ENCODE assay signal across 22 mouse cellular contexts in genomic region chr6:40052593-40052992, GRCm38 (mm10).
DNase-seq lines count a peak whose midpoint lies in the region; ATAC-seq and TF ChIP-seq lines count a peak whose summit lies in the region.
"Had no signal": no experiment of that assay in that cellular context is flagged by ENCODE, and none has a peak within 500 bp of the region (broad histone marks: within the 10 kb centered on the region; RNA-seq: fewer than 3 reads in every experiment).

No protein-coding gene starts in this region.

- 72% methylated on average over 1 of the region's 1 CpGs for WGBS in forebrain, embryonic 15.5 days
- WGBS in forebrain, embryonic 12.5 days, result 90% methylated on average over 1 of the region's 1 CpGs
- whole genome bisulfite sequencing in forebrain, postnatal 0 days, result 41% methylated on average over 1 of the region's 1 CpGs
- 71% methylated on average over 1 of the region's 1 CpGs for WGBS in forebrain, embryonic 11.5 days

- no peaks in the 10 kb centered on the region for H3K9me3 ChIP-seq in forebrain, embryonic 15.5 days
- H3K9me3 ChIP-seq in forebrain, embryonic 12.5 days, result no peaks in the 10 kb centered on the region
- no peaks in the 10 kb centered on the region for H3K9me3 ChIP-seq in forebrain, postnatal 0 days (ENCODE audit: low read length)
- no peaks in the 10 kb centered on the region for H3K9me3 ChIP-seq in forebrain, embryonic 11.5 days (ENCODE audit: control insufficient read depth, low read length)
- H3K9me3 ChIP-seq: embryonic facial prominence, embryonic 10.5 days; embryonic facial prominence, embryonic 12.5 days; G1E had no signal

- H3K4me3 ChIP-seq in forebrain, embryonic 15.5 days, result no peak overlapping the region
- H3K4me3 ChIP-seq in forebrain, embryonic 12.5 days (replicated peaks), result no peak overlapping the region
- H3K4me3 ChIP-seq in forebrain, postnatal 0 days (ENCODE audit: low read depth, low read length), result no peak overlapping the region
- H3K4me3 ChIP-seq in forebrain, embryonic 11.5 days (ENCODE audit: low read depth, low read length), result no peak overlapping the region
- H3K4me3 ChIP-seq: embryonic facial prominence, embryonic 10.5 days; embryonic facial prominence, embryonic 12.5 days had no signal

- H3K36me3 ChIP-seq in forebrain, embryonic 15.5 days, result no peaks in the 10 kb centered on the region
- no peaks in the 10 kb centered on the region for H3K36me3 ChIP-seq in forebrain, embryonic 12.5 days (replicated peaks)
- no peaks in the 10 kb centered on the region for H3K36me3 ChIP-seq in forebrain, postnatal 0 days (ENCODE audit: insufficient read depth)
- no peaks in the 10 kb centered on the region for H3K36me3 ChIP-seq in forebrain, embryonic 11.5 days (ENCODE audit: control insufficient read depth, insufficient read depth, low read length)
- H3K36me3 ChIP-seq: embryonic facial prominence, embryonic 10.5 days; embryonic facial prominence, embryonic 12.5 days; G1E had no signal

- H3K4me1 ChIP-seq in forebrain, embryonic 15.5 days, result peaks cover 17% of the 10 kb centered on the region
- peaks cover 17% of the 10 kb centered on the region for H3K4me1 ChIP-seq in forebrain, embryonic 12.5 days
- H3K4me1 ChIP-seq in forebrain, postnatal 0 days (ENCODE audit: insufficient read depth), result peaks cover 15% of the 10 kb centered on the region
- H3K4me1 ChIP-seq in forebrain, embryonic 11.5 days (replicated peaks; ENCODE audit: control insufficient read depth, insufficient read depth, low read length), result 0 out of 2 replicates have a peak, but pooled peaks cover 3% of the 10 kb centered on the region
- H3K4me1 ChIP-seq: embryonic facial prominence, embryonic 10.5 days; embryonic facial prominence, embryonic 12.5 days had no signal

- no peak overlapping the region for H3K9ac ChIP-seq in forebrain, embryonic 15.5 days (replicated peaks)
- no peak overlapping the region for H3K9ac ChIP-seq in forebrain, embryonic 12.5 days
- H3K9ac ChIP-seq in forebrain, postnatal 0 days, result no peak overlapping the region
- no peak overlapping the region for H3K9ac ChIP-seq in forebrain, embryonic 11.5 days (ENCODE audit: low read length)
- H3K9ac ChIP-seq: embryonic facial prominence, embryonic 12.5 days had no signal

- H3K4me2 ChIP-seq in forebrain, embryonic 15.5 days (replicated peaks), result no peak overlapping the region
- no peak overlapping the region for H3K4me2 ChIP-seq in forebrain, embryonic 12.5 days
- no peak overlapping the region for H3K4me2 ChIP-seq in forebrain, postnatal 0 days (ENCODE audit: low read depth)
- H3K4me2 ChIP-seq in forebrain, embryonic 11.5 days (ENCODE audit: low read depth, low read length, severe bottlenecking), result no peak overlapping the region
- H3K4me2 ChIP-seq: embryonic facial prominence, embryonic 12.5 days had no signal

- DNase-seq in forebrain, postnatal 0 days, result peak; percentile 72
- no peak for DNase-seq in forebrain, embryonic 11.5 days (ENCODE audit: low spot score)
- DNase-seq in brain, adult 2 months (ENCODE audit: low read depth, low spot score), result peak; percentile 40
- DNase-seq: adrenal gland, adult 8-10 months; adrenal gland, postnatal 14 days; adrenal gland, postnatal 36 days; B cell, adult 2 months; cerebellum, adult 11 months; cerebellum, adult 18-20 months; cerebellum, adult 8-10 months; cerebellum, adult 9-11 months; cerebellum, postnatal 14 days; cerebellum, postnatal 36 days had no signal

- TF ChIP-seq CTCF in forebrain, postnatal 0 days (IDR thresholded peaks at IDR 0.05; ENCODE audit: low read depth), result no peak

- ATAC-seq in forebrain, embryonic 15.5 days (replicated peaks), result peak; percentile 37; the same call in 1 of the 2 replicates
- no peak for ATAC-seq in forebrain, embryonic 12.5 days (ENCODE audit: low FRiP score)
- ATAC-seq in forebrain, postnatal 0 days, result peak; percentile 72
- no peak for ATAC-seq in forebrain, embryonic 11.5 days (replicated peaks; ENCODE audit: low FRiP score)
- ATAC-seq: activated CD4-positive, CD25-positive, alpha-beta regulatory T cell, adult 4 months; CD4-positive, CD25-positive, alpha-beta regulatory T cell, adult 4 months; forebrain, embryonic 14.5 days; Patski had no signal

- no peaks in the 10 kb centered on the region for H3K27me3 ChIP-seq in forebrain, embryonic 15.5 days
- H3K27me3 ChIP-seq in forebrain, embryonic 12.5 days, result no peaks in the 10 kb centered on the region
- H3K27me3 ChIP-seq in forebrain, postnatal 0 days (ENCODE audit: insufficient read depth, low read length), result no peaks in the 10 kb centered on the region
- H3K27me3 ChIP-seq in forebrain, embryonic 11.5 days (ENCODE audit: control insufficient read depth, insufficient read depth, low read length), result no peaks in the 10 kb centered on the region
- H3K27me3 ChIP-seq: embryonic facial prominence, embryonic 12.5 days had no signal

- no peak overlapping the region for H3K27ac ChIP-seq in forebrain, embryonic 15.5 days (replicated peaks)
- no peak overlapping the region for H3K27ac ChIP-seq in forebrain, embryonic 12.5 days
- H3K27ac ChIP-seq in forebrain, postnatal 0 days (ENCODE audit: low read depth, low read length), result peak overlapping the region; percentile 59; the same call in 1 of the 2 replicates
- H3K27ac ChIP-seq in forebrain, embryonic 11.5 days (ENCODE audit: low read depth, low read length), result no peak overlapping the region
- H3K27ac ChIP-seq: embryonic facial prominence, embryonic 10.5 days; embryonic facial prominence, embryonic 12.5 days had no signal

Comparison
In these comparisons a context has a peak if more than half of its experiments do, and no peak if none do; other contexts are left out.
1. ATAC-seq: peak in forebrain, embryonic 15.5 days (single experiment) and forebrain, postnatal 0 days (single experiment); none in forebrain, embryonic 12.5 days (single experiment) and forebrain, embryonic 11.5 days (single experiment).